Mouse (Mus musculus) myocyte (in vitro differentiated cells): ENCODE results near the gene Lurap1.

Experiments
- CEBPB ChIP-seq: IDR thresholded peaks from 2 replicates; pipeline ENCODE4 v1.6.1; 2011; ENCODE audit warnings: mild to moderate bottlenecking, moderate library complexity; ENCODE audit not compliant: poor library complexity, insufficient read depth, severe bottlenecking
- E2F4 ChIP-seq: IDR thresholded peaks from one replicate; pipeline ENCODE4 v1.6.1; 2011; ENCODE audit warnings: mild to moderate bottlenecking, control low read depth, moderate library complexity; ENCODE audit not compliant: insufficient read depth
- MAX ChIP-seq: IDR thresholded peaks from one replicate; pipeline ENCODE4 v1.6.1; 2011; ENCODE audit warnings: low read depth, mild to moderate bottlenecking, control low read depth
- MYOD1 ChIP-seq, 3 experiments: IDR thresholded peaks; one replicate each; pipeline ENCODE4 v1.6.1; 2011; ENCODE audit warnings: control low read depth in 2 of 3, low read depth in 2 of 3, mild to moderate bottlenecking in 2 of 3, moderate library complexity in 1 of 3; ENCODE audit not compliant: insufficient read length in 2 of 3, control insufficient read depth in 1 of 3
- MYOG ChIP-seq, 3 experiments: IDR thresholded peaks; one replicate each; pipeline ENCODE4 v1.6.1; 2011; ENCODE audit warnings: control low read depth in 2 of 3, low read depth in 2 of 3, mild to moderate bottlenecking in 2 of 3; ENCODE audit not compliant: insufficient read length in 2 of 3, control insufficient read depth in 1 of 3, insufficient read depth in 1 of 3
- POLR2A ChIP-seq: IDR thresholded peaks from one replicate; pipeline ENCODE4 v1.6.1; 2011; ENCODE audit warnings: low read depth, mild to moderate bottlenecking, control low read depth, moderate library complexity; ENCODE audit not compliant: insufficient read length
- POLR2AphosphoS2 ChIP-seq: IDR thresholded peaks from one replicate; pipeline ENCODE4 v1.6.1; 2011; ENCODE audit warnings: low read depth, control low read depth; ENCODE audit not compliant: insufficient read length
- TCF12 ChIP-seq: IDR thresholded peaks from one replicate; pipeline ENCODE4 v1.6.1; 2011; ENCODE audit warnings: mild to moderate bottlenecking, control low read depth; ENCODE audit not compliant: poor library complexity, insufficient read depth, severe bottlenecking
- TCF3 ChIP-seq: IDR thresholded peaks from one replicate; pipeline ENCODE4 v1.6.1; 2011; ENCODE audit warnings: low read depth, control low read depth; ENCODE audit not compliant: insufficient read length
- USF1 ChIP-seq: IDR thresholded peaks from one replicate; pipeline ENCODE4 v1.6.1; 2011; ENCODE audit warnings: low read depth, mild to moderate bottlenecking, control low read depth, moderate library complexity

- no peak for TF ChIP-seq USF1
- TF ChIP-seq POLR2A: no peak
- no peak for TF ChIP-seq E2F4
- TF ChIP-seq MYOD1 (IDR thresholded peaks at IDR 0.05; ENCODE audit: control insufficient read depth in 1 of 3, insufficient read length in 2 of 3, low read depth in 2 of 3): no peak
- TF ChIP-seq TCF12: no peak
- no peak for TF ChIP-seq CEBPB
- no peak for TF ChIP-seq MYOG (IDR thresholded peaks at IDR 0.05; ENCODE audit: control insufficient read depth in 1 of 3, insufficient read depth in 1 of 3, insufficient read length in 2 of 3, low read depth in 2 of 3)
- no peak for TF ChIP-seq POLR2AphosphoS2
- TF ChIP-seq MAX: no peak
- TF ChIP-seq TCF3: no peak
Measured at GRCm38 (mm10) chr4:116167404-116167803, 16.3 kb upstream of the Lurap1 start, which contains the start of gene Tspan1.
